Mouse (Mus musculus) brain, embryonic 14.5 days (tissue): ENCODE data around the gene Mpped2.

Experiments
- CTCF ChIP-seq: fragments of 200-500 bp; IDR thresholded peaks from 2 replicates; pipeline ENCODE4 v1.5.1; 2012; ENCODE audit warnings: inconsistent platforms, mild to moderate bottlenecking, moderate library complexity, borderline replicate concordance; ENCODE audit not compliant: insufficient read depth, insufficient read length; ENCODE audit errors: extremely low read depth
- POLR2A ChIP-seq: fragments of 200-500 bp; IDR thresholded peaks from 2 replicates; pipeline ENCODE4 v1.6.1; 2012; ENCODE audit warnings: mild to moderate bottlenecking, inconsistent platforms, borderline replicate concordance; ENCODE audit not compliant: poor library complexity, insufficient read depth, insufficient read length, severe bottlenecking; ENCODE audit errors: extremely low read depth

DNA sequence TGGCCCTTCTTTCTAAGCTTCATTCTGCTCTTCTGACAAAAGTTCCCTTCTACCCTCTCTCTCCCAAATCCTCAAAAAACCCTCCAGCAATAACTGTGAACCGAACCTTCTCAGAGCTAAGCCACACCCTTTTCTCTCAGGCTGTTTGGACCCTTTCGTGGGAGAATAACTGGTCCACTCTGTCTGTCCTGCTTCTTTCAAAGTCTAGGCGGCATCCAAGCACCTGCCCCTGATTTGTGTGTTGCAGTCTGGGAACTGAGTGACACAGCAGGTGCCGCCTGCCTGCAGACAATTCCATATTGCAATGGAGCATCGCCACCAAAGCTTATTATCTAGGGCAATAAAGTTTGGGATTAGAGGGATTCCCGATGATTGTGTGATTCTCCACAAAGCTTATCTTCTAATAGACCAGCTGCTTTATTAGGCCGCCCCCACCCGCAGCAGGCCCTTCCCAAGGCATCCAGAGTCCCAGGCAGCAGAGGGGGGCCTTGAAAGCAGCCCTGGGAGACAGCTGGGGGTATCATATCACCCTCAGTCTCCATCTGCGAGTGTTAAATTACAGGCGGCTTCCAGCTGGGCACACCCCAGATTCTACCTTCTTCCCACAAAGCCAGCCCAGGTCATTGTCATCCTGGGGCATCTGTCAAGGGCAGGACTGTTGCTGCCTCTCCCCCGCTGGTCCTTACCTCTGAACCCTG lies 202.4 kb downstream of the Mpped2 start:
- TF ChIP-seq CTCF (no peak), POLR2A (no peak)
